9 mouse cellular contexts compared by ENCODE assay signal in genomic region chr19:42785129-42785528, GRCm38 (mm10). TPM values are rescaled to one million over a fixed set of nuclear protein-coding genes. Genes with fewer than 3 reads are reported as not detected.
DNase-seq lines count a peak whose midpoint lies in the region; ATAC-seq and TF ChIP-seq lines count a peak whose summit lies in the region.
"Had no signal": no experiment of that assay in that cellular context is flagged by ENCODE, and none has a peak within 500 bp of the region (broad histone marks: within the 10 kb centered on the region; RNA-seq: fewer than 3 reads in every experiment).

No protein-coding gene starts in this region.

- no peaks in the 10 kb centered on the region for H3K9me3 ChIP-seq in forebrain, postnatal 0 days (ENCODE audit: low read length)
- H3K9me3 ChIP-seq in forebrain, embryonic 11.5 days (ENCODE audit: control insufficient read depth, low read length) = no peaks in the 10 kb centered on the region
- no peaks in the 10 kb centered on the region for H3K9me3 ChIP-seq in liver, embryonic 12.5 days (replicated peaks)
- no peaks in the 10 kb centered on the region for H3K9me3 ChIP-seq in midbrain, postnatal 0 days (ENCODE audit: low read length)
- H3K9me3 ChIP-seq: heart, embryonic 13.5 days had no signal

- 0 out of 2 replicates have a peak overlapping the region, but pooled peaks have one; percentile 6 for H3K9ac ChIP-seq in forebrain, postnatal 0 days
- H3K9ac ChIP-seq in forebrain, embryonic 11.5 days (ENCODE audit: low read length) = no peak overlapping the region
- H3K9ac ChIP-seq in liver, embryonic 12.5 days = no peak overlapping the region
- no peak overlapping the region for H3K9ac ChIP-seq in midbrain, postnatal 0 days (replicated peaks; ENCODE audit: low read length, poor library complexity, severe bottlenecking)
- H3K9ac ChIP-seq: heart, embryonic 13.5 days had no signal

- no peak for DNase-seq in forebrain, postnatal 0 days
- DNase-seq in forebrain, embryonic 11.5 days (ENCODE audit: low spot score) = no peak
- peak; percentile 24 for DNase-seq in liver
- no peak for DNase-seq in midbrain, postnatal 0 days (ENCODE audit: low spot score)
- no peak for DNase-seq in gastrocnemius, postnatal 25 days
- no peak for DNase-seq in gastrocnemius, adult 8-10 months (ENCODE audit: low spot score in 2 of 2)

- no peak for ATAC-seq in forebrain, postnatal 0 days
- no peak for ATAC-seq in forebrain, embryonic 11.5 days (replicated peaks; ENCODE audit: low FRiP score)
- no peak for ATAC-seq in liver, embryonic 12.5 days
- peak; percentile 68; the same call in 1 of the 2 replicates for ATAC-seq in common myeloid progenitor, adult 5-6 weeks (replicated peaks; ENCODE audit: low read depth, poor library complexity, severe bottlenecking)
- no peak for ATAC-seq in midbrain, postnatal 0 days (ENCODE audit: low FRiP score)

- WGBS in forebrain, postnatal 0 days = 46% methylated on average over 2 of the region's 2 CpGs
- 29% methylated on average over 2 of the region's 2 CpGs for WGBS in forebrain, embryonic 11.5 days
- 22% methylated on average over 2 of the region's 2 CpGs for WGBS in liver, embryonic 12.5 days (ENCODE audit: insufficient replicate concordance)
- 21% methylated on average over 2 of the region's 2 CpGs for WGBS in midbrain, postnatal 0 days

- H3K27me3 ChIP-seq in forebrain, postnatal 0 days (ENCODE audit: insufficient read depth, low read length) = no peaks in the 10 kb centered on the region
- H3K27me3 ChIP-seq in forebrain, embryonic 11.5 days (ENCODE audit: control insufficient read depth, insufficient read depth, low read length) = no peaks in the 10 kb centered on the region
- peaks cover 15% of the 10 kb centered on the region; the same call in 1 of the 2 replicates for H3K27me3 ChIP-seq in liver, embryonic 12.5 days (replicated peaks)
- H3K27me3 ChIP-seq in midbrain, postnatal 0 days (ENCODE audit: insufficient read depth, low read length) = no peaks in the 10 kb centered on the region

- TF ChIP-seq CTCF in forebrain, postnatal 0 days (IDR thresholded peaks at IDR 0.05; ENCODE audit: low read depth) = peak; percentile 45; the same call in 1 of the 2 replicates
- TF ChIP-seq CTCF in midbrain, postnatal 0 days (IDR thresholded peaks at IDR 0.05) = peak; percentile 51

- peaks cover 5% of the 10 kb centered on the region for H3K4me1 ChIP-seq in forebrain, postnatal 0 days (ENCODE audit: insufficient read depth)
- peaks cover 11% of the 10 kb centered on the region; the same call in 1 of the 2 replicates for H3K4me1 ChIP-seq in forebrain, embryonic 11.5 days (replicated peaks; ENCODE audit: control insufficient read depth, insufficient read depth, low read length)
- H3K4me1 ChIP-seq in liver, embryonic 12.5 days = peaks cover 19% of the 10 kb centered on the region
- H3K4me1 ChIP-seq in midbrain, postnatal 0 days (ENCODE audit: insufficient read depth, low read length) = peaks cover 7% of the 10 kb centered on the region; the same call in 1 of the 2 replicates

- no peak overlapping the region for H3K4me3 ChIP-seq in forebrain, postnatal 0 days (ENCODE audit: low read depth, low read length)
- no peak overlapping the region for H3K4me3 ChIP-seq in forebrain, embryonic 11.5 days (ENCODE audit: low read depth, low read length)
- no peak overlapping the region for H3K4me3 ChIP-seq in liver, embryonic 12.5 days
- H3K4me3 ChIP-seq in midbrain, postnatal 0 days (ENCODE audit: low read depth, low read length) = no peak overlapping the region
- H3K4me3 ChIP-seq: heart, embryonic 13.5 days had no signal

- H3K36me3 ChIP-seq in forebrain, postnatal 0 days (ENCODE audit: insufficient read depth) = no peaks in the 10 kb centered on the region
- no peaks in the 10 kb centered on the region for H3K36me3 ChIP-seq in forebrain, embryonic 11.5 days (ENCODE audit: control insufficient read depth, insufficient read depth, low read length)
- no peaks in the 10 kb centered on the region for H3K36me3 ChIP-seq in liver, embryonic 12.5 days
- no peaks in the 10 kb centered on the region for H3K36me3 ChIP-seq in midbrain, postnatal 0 days (ENCODE audit: insufficient read depth, low read length)
- H3K36me3 ChIP-seq: heart, embryonic 13.5 days had no signal

- no peak overlapping the region for H3K27ac ChIP-seq in forebrain, postnatal 0 days (ENCODE audit: low read depth, low read length)
- H3K27ac ChIP-seq in forebrain, embryonic 11.5 days (ENCODE audit: low read depth, low read length) = no peak overlapping the region
- H3K27ac ChIP-seq in liver, embryonic 12.5 days = no peak overlapping the region
- H3K27ac ChIP-seq in midbrain, postnatal 0 days (ENCODE audit: low read depth, low read length) = peak overlapping the region; percentile 2; the same call in 1 of the 2 replicates
- H3K27ac ChIP-seq: heart, embryonic 13.5 days had no signal

- H3K4me2 ChIP-seq in forebrain, postnatal 0 days (ENCODE audit: low read depth) = no peak overlapping the region
- no peak overlapping the region for H3K4me2 ChIP-seq in forebrain, embryonic 11.5 days (ENCODE audit: low read depth, low read length, severe bottlenecking)
- no peak overlapping the region for H3K4me2 ChIP-seq in liver, embryonic 12.5 days
- H3K4me2 ChIP-seq in midbrain, postnatal 0 days (ENCODE audit: low read depth, low read length, poor library complexity, severe bottlenecking) = no peak overlapping the region
- H3K4me2 ChIP-seq: heart, embryonic 13.5 days had no signal

RNA-seq across cellular contexts. Expression of gene Hps1, which starts 5.4 kb away (rescaled TPM):
- 12.5 and 25.2 TPM in 2 replicates for total RNA-seq in forebrain, postnatal 0 days (2014; rRNA removed)
- polyA plus RNA-seq in forebrain, postnatal 0 days (2015; fragmentation: Nextera tagmentation; extraction: Ambion mirVana) = 12.6 and 14.3 TPM in 2 replicates
- polyA plus RNA-seq in forebrain, embryonic 11.5 days (2014; fragmentation: Nextera tagmentation; extraction: Ambion mirVana) = 17.2 TPM in 2 replicates
- polyA plus RNA-seq in liver, embryonic 12.5 days (2016; fragmentation: Nextera tagmentation; extraction: Ambion mirVana) = 12.2 and 13.6 TPM in 2 replicates
- total RNA-seq in common myeloid progenitor, adult 5-6 weeks (2017) = 38.6 and 40.6 TPM in 2 replicates
- total RNA-seq in midbrain, postnatal 0 days (2014; rRNA removed) = 11.0 and 19.7 TPM in 2 replicates
- polyA plus RNA-seq in midbrain, postnatal 0 days (2015; fragmentation: Nextera tagmentation; extraction: Ambion mirVana) = 11.5 and 11.7 TPM in 2 replicates
- under 1 TPM; 0.72 to 0.99 TPM for total RNA-seq in gastrocnemius, postnatal 25 days (2021)
- 1 to 10 TPM in 1 of 4 experiments, under 1 TPM in 3; 0.46 to 1.0 (median 0.86) TPM for total RNA-seq in gastrocnemius, adult 8-10 months (2022)

RNA-seq across cellular contexts. Expression of gene Pyroxd2, which starts 32.6 kb away (rescaled TPM):
- total RNA-seq in forebrain, postnatal 0 days (2014; rRNA removed) = 1.3 and 2.6 TPM in 2 replicates
- polyA plus RNA-seq in forebrain, postnatal 0 days (2015; fragmentation: Nextera tagmentation; extraction: Ambion mirVana) = 1.8 and 2.7 TPM in 2 replicates
- 0.52 and 0.53 TPM in 2 replicates for polyA plus RNA-seq in forebrain, embryonic 11.5 days (2014; fragmentation: Nextera tagmentation; extraction: Ambion mirVana)
- 1.3 and 1.5 TPM in 2 replicates for polyA plus RNA-seq in liver, embryonic 12.5 days (2016; fragmentation: Nextera tagmentation; extraction: Ambion mirVana)
- 0.39 and 0.73 TPM in 2 replicates for total RNA-seq in common myeloid progenitor, adult 5-6 weeks (2017)
- total RNA-seq in midbrain, postnatal 0 days (2014; rRNA removed) = 3.0 and 4.0 TPM in 2 replicates
- polyA plus RNA-seq in midbrain, postnatal 0 days (2015; fragmentation: Nextera tagmentation; extraction: Ambion mirVana) = 2.5 and 2.9 TPM in 2 replicates
- 1 to 10 TPM in 1 of 2 experiments, under 1 TPM in 1; 0.82 to 2.1 TPM for total RNA-seq in gastrocnemius, postnatal 25 days (2021)
- 1 to 10 TPM in 1 of 4 experiments, under 1 TPM in 3; 0.53 to 1.2 (median 0.87) TPM for total RNA-seq in gastrocnemius, adult 8-10 months (2022)
